Comparison of ENCODE assay signal across 11 mouse cellular contexts in genomic region chr11:88539637-88540478, GRCm38 (mm10).
A peak's percentile ranks its signal among the peaks of the same experiment; 100 is the strongest.
DNase-seq lines count a peak whose midpoint lies in the region; ATAC-seq lines count a peak whose summit lies in the region.
"Had no signal": no experiment of that assay in that cellular context is flagged by ENCODE, and none has a peak within 500 bp of the region (broad histone marks: within the 10 kb centered on the region; RNA-seq: fewer than 3 reads in every experiment).

No protein-coding gene starts in this region.

- H3K9me3 ChIP-seq in heart, embryonic 10.5 days = no peaks in the 10 kb centered on the region
- H3K9me3 ChIP-seq in midbrain, embryonic 13.5 days = no peaks in the 10 kb centered on the region
- H3K9me3 ChIP-seq: embryonic facial prominence, embryonic 13.5 days; limb, embryonic 13.5 days had no signal

- peaks cover 91% of the 10 kb centered on the region for H3K4me1 ChIP-seq in heart, embryonic 10.5 days
- H3K4me1 ChIP-seq in midbrain, embryonic 13.5 days (replicated peaks) = peaks cover 98% of the 10 kb centered on the region

- H3K9ac ChIP-seq in midbrain, embryonic 13.5 days (replicated peaks) = no peak overlapping the region
- H3K9ac ChIP-seq: embryonic facial prominence, embryonic 13.5 days; limb, embryonic 13.5 days had no signal

- intact Hi-C loops in heart, postnatal 10 days (cut with DNase I) = no loop called here

- WGBS in heart, embryonic 10.5 days = 61% methylated on average over 8 of the region's 8 CpGs
- WGBS in midbrain, embryonic 13.5 days = 39% methylated on average over 8 of the region's 8 CpGs

- peak overlapping the region; percentile 73 for H3K27ac ChIP-seq in heart, embryonic 10.5 days
- H3K27ac ChIP-seq in midbrain, embryonic 13.5 days = peak overlapping the region; percentile 63
- H3K27ac ChIP-seq: embryonic facial prominence, embryonic 13.5 days; limb, embryonic 13.5 days had no signal

- ATAC-seq in midbrain, embryonic 13.5 days = no peak

- H3K36me3 ChIP-seq in heart, embryonic 10.5 days = no peaks in the 10 kb centered on the region; the same call in 1 of the 2 replicates
- no peaks in the 10 kb centered on the region for H3K36me3 ChIP-seq in midbrain, embryonic 13.5 days
- H3K36me3 ChIP-seq: embryonic facial prominence, embryonic 13.5 days; limb, embryonic 13.5 days had no signal

- H3K4me3 ChIP-seq in heart, embryonic 10.5 days = no peak overlapping the region
- H3K4me3 ChIP-seq in midbrain, embryonic 13.5 days (replicated peaks) = no peak overlapping the region
- H3K4me3 ChIP-seq: embryonic facial prominence, embryonic 13.5 days; limb, embryonic 13.5 days had no signal

- DNase-seq in heart, embryonic 10.5 days (ENCODE audit: low spot score) = no peak
- no peak for DNase-seq in heart, adult 11 months
- DNase-seq in Muller cell, postnatal 12 days (ENCODE audit: inconsistent ontology term) = peak; percentile 89
- DNase-seq in heart, postnatal 10 days = peak; percentile 58 to 63
- DNase-seq in right cerebral cortex, postnatal 4 days = no peak
- DNase-seq in spleen, adult 18-20 months = no peak
- DNase-seq in cerebellum, postnatal 36 days = no peak
- DNase-seq: adrenal gland, adult 8-10 months had no signal

- no peak overlapping the region for H3K4me2 ChIP-seq in midbrain, embryonic 13.5 days (replicated peaks)
- H3K4me2 ChIP-seq: embryonic facial prominence, embryonic 13.5 days; limb, embryonic 13.5 days had no signal

- no peaks in the 10 kb centered on the region for H3K27me3 ChIP-seq in heart, embryonic 10.5 days (ENCODE audit: insufficient read depth, poor library complexity, severe bottlenecking)
- H3K27me3 ChIP-seq in midbrain, embryonic 13.5 days = no peaks in the 10 kb centered on the region
- H3K27me3 ChIP-seq: embryonic facial prominence, embryonic 13.5 days; limb, embryonic 13.5 days had no signal

Comparison
In these comparisons a context has a peak if more than half of its experiments do, and no peak if none do; other contexts are left out.
1. DNase-seq: peak in Muller cell, postnatal 12 days (single experiment) and heart, postnatal 10 days (2 of 2); none in heart, embryonic 10.5 days (single experiment), heart, adult 11 months (single experiment), right cerebral cortex, postnatal 4 days (single experiment), spleen, adult 18-20 months (0 of 2) and cerebellum, postnatal 36 days (0 of 2).